Mouse (Mus musculus): ENCODE results near the gene Naa35.

DNA sequence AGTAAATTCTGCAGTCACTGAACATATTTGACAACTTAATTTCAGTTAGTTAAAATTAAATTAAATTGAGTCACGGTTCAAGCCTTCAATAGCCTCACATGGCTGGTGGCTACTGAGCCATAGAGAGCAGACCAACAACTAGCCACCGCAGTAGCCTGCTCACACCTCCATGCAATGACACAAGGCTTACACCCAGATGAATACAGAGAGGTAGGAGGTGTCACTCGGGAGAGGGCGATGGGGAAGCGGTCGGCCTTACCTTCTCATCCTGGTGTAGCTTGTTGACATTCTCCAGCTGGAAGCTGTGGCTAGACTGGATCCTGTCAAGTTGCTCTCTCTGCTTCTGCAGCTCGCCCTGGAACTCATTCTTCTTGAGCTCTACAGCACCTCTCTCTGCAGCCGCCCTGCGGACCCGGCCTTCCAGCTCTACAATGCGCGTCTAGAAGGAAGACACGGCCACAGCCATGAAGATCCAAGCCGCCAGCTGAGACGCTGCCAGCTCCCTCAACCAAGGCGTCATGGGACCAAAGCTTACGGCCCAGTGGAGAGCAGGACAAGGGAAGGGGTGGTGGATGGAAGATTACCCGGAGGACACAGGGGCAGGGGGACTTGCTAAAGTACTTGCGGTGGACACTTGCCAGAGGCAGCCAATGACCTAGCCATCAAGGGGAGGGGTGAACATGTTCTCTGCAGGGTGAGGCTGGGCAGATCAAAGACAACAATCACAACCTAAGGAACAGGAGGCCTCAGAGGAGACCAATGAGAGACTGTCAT lies 79.1 kb downstream of the Naa35 start:
- TF ChIP-seq CTCF (IDR thresholded peaks at IDR 0.05; ENCODE audit: control insufficient read depth, insufficient read depth, insufficient replicate concordance, low read depth, low read length) = no peak
- no peak for TF ChIP-seq POLR2A (IDR thresholded peaks at IDR 0.05; ENCODE audit: control insufficient read depth, low read depth, low read length)
